Mouse (Mus musculus): ENCODE data around the gene Ncam2.

Gene Ncam2

DNA sequence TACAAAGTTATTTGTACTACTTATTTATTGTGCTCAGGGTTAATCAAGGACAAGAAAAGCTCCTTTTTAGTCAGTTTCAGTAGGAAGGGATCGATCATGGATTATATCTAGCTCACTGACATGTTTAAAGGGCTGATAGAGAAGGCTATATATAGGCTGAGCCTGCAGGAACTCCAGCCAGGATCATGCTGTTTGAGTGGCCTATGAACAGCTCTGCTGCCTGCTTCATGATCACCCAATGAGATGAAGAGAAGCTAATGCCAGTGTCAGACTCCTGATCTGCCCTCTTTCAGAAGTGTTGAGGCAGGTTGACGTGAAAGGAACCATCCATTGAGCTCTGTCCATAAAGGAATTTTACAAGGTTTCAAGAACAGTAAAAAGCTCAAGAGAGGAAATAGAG, 103.3 kb downstream of the Ncam2 start:
- peak in 1 of 2 experiments; percentile 16 for DNase-seq

DNA sequence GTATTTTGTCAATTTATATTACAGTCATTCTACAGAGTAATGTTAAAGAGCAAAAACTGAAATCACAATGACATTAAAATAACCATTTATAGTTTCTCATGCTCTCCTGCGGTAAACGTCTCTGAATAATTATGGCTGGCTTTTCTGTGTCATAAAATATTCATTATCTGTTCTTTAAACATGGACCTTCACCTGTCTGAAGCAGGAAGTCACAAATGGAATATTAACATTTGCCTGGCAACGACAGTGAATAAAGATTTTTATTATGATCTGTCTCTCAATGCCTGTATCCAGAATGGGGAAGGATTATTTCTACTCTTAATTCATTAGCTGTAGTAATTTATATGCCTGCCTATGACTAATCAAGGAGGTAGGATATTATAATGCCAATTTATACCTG, 108.7 kb downstream of the Ncam2 start:
- no peak for DNase-seq

DNA sequence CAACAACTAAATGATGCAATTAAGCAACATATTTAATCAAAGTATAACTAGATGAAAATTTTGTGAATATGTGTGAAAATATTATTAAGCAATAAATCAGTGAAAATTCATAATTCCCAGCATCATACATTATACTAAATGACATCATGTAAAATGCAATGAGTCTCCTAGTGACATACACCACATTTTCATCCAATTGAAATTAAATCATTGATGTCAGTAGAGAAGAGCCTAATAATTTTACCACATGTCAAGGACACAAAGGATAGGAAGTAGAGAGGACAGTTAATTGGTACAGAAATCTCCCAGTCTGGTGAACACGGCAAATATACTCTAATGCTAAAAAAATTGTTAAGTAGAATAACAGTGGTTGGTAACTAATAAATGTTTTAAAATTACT, 118.5 kb downstream of the Ncam2 start:
- DNase-seq, result no peak

DNA sequence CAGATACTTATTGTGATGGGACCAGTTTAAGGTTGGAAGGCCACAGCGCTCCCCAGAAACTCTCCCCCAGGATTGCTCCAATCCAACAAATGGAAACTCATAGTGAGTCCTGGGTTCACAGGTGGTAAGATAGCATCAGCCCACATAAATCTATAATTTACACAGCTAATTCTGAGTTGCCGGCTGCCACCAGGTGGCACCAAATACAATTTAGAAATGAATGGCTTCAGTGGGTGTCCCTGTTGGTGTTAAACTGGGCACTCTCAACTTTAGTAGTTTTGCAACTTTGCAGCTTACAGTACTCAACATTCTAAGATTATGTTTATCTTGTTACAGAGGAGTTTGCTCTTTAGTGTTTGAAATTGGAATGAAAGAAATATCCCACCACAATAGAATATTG, 130.0 kb downstream of the Ncam2 start:
- DNase-seq, result peak; percentile 48 to 66

DNA sequence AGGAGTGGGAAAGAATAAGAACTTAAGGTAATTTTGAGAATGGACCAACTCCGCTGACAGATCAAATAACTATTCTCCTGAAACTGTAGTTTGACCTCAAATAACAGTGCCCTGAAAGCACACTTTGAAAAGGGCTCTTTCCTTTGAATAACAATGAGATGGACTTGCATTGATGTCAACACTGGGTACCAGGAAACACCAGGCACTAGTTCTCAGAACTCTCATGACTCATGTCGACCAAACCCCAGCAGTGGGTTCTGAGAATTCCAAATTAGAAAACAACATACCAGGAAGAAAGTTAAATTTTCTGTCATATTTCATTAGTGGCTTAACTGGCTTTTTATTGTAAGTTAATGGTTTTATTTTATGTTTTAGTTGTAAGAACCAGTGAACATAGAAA, 165.4 kb downstream of the Ncam2 start:
- DNase-seq, result no peak

DNA sequence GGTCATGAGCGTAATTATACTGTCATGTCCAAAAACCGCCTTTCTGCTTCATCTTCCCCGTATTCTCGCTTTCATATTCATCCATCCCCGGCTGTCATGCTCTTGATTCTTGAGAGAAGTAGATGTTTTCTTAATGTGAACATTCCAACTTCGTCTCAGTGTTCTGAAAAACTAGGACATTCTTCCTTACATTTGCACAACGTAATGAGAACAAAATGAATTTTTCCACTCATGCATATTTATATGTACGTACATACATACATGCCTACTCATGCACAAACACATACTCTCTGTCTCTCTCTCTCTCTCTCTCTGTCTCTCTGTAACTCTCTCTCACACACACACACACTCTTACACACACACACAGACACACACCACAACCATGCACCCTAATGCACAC, 173.7 kb downstream of the Ncam2 start:
- DNase-seq, result no peak

DNA sequence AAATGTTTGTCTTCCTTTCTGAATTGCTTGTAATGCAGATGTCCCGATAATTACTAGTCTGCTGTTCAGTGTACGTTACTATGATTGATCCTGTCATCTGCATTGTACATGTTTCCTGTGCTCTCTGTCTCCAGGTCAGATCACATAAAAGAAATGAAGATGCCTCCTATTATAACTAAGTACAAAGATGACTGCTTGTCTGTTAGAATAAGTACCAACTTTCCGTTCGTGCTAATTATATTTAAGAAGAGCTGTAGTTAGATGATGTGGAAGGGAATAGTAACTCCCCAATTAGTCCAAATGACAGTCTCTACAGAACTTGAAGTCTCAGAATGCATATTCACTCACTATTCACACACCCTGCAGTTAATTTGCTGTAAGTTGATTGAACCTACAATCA, 179.9 kb downstream of the Ncam2 start:
- DNase-seq, result no peak

DNA sequence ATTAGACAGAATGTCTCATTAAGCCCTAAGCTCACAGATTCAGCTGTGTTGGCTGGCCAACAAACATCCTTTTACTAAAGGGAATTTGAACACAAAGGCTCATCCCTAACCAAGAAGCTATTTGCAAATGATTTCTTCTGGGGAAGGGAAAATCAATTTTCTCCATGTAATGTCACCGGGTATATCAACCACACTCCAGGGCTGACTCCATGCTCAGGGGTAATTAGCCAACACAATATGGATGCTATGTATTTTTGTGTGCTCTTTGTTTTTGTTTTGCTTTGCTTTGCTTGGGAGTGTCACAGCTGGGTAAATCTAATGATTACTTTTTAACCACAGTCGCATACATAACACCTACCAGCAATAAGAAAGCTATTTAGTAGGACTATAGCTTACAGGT, 188.1 kb downstream of the Ncam2 start:
- DNase-seq, result no peak

DNA sequence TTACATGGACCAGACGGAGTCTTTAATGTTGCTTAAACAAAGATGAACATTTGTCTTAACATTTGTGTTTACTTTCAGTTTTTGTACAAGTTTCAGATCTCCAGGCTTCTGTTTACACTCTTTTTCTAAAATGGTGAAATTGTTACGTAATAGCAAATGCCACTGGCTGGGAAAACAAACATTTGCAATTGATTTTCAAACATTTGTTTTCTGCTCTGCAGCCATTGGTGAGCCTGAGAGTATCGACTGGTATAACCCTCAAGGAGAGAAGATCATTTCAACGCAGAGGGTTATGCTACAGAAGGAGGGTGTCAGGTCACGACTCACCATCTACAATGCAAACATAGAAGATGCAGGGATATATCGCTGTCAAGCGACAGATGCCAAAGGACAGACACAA, 234.1 kb downstream of the Ncam2 start:
- no peak for DNase-seq

DNA sequence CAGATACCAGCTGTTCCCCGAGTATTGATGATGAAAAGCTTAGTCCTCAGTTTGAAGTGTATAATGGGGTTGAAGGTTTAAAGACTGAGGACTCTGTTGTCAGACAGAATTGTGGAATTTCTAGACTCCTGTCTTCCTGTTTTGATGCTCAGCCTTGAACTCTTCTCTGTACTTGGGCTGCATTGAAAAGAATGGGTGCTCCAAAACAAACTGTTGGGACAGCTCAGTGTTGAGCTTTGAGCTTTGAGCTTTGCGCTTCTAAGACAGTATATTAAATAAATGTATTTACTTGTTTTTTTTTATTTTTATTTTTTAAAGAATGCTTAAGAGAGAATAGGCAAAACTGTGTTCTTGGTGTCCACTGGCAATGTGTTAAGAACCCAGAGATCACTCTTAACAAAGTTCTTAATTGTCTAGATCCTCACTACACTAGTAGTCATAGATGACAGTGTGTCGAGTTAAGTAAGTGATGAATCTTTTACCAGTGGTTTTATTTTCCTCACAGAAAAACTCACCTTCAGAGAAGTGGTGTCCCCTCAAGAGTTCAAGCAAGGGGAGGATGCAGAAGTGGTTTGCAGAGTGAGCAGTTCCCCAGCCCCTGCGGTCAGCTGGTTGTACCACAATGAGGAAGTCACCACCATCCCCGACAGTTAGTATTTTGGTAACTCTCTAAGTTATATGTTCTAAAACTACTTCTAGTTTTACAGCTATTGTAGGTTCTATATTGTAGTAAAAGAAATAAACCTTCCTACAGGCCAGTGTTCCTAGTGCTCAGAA, 236.8 kb downstream of the Ncam2 start:
- DNase-seq, result no peak

DNA sequence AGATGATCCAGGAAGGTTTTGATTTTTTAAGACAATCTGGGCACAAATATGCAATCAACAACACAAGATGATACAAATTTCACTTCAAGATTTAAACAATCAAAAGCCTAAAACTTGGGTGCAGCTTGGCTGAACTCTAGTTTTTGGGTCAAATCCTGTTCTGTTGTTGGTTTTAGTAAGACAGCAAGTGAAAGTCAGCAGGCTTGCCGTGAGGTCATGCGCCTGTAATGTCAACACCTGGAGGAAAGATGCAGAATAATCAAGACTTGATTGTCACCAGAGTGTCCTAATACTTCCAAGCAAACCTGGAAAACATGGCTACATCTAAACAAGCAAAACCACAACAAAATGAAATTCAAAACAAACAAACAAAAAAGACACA, 237.4 kb downstream of the Ncam2 start:
- no peak for DNase-seq

DNA sequence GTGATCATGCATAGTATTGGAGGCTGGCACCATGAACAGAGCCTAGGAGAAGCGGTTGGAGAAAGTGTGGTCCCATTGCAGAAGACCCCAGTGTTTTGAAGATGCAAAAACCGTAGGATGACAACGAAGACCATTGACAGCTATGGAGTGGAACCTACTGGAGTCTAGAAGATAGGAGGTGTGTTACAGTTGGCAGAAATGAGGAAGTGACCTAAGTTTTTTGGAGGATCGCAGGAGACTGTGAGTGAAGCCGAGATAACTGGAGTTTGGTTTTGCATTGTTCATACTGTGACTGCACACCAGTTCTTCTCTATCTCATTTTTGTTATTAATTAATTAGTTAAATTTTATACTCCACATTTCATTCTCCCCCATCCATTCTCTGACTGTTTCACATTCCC, 250.4 kb downstream of the Ncam2 start:
- no peak for DNase-seq

DNA sequence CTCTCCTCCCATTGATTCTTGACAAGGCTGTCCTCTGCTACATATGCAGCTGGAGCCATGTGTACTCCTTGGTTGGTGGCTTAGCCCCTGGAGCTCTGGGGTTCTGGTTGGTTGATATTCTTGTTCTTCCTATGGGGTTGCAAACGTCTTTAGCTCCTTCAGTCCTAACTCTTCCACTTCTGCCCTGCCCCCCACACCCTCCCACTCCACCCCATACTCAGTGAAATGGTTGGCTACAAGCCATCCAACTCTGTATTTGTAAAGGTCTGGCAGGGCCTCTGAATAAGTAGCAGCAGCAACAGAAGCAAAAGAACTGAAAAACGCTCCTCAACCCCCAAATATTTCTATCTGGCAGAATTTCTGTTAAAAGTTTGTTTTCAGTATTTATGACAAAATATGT, 252.5 kb downstream of the Ncam2 start:
- no peak for DNase-seq

DNA sequence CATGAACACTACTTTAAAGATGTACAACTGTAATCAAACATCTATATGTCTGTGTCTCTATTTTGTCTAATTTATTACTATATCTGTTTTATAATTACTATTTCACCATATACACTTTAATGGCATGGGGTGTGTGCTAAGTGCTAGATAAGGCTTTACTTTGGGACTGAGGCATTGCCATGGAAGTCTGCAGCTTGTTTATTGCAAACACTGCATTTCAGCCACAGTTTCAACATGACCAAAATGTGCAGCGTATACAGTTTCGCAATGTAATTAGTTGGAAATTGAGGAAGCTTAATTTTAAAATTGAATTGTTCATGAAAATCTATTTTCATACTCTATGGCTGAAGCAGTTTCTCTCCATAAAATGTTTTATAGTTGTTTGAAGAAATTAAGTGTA, 254.0 kb downstream of the Ncam2 start:
- DNase-seq, result no peak

DNA sequence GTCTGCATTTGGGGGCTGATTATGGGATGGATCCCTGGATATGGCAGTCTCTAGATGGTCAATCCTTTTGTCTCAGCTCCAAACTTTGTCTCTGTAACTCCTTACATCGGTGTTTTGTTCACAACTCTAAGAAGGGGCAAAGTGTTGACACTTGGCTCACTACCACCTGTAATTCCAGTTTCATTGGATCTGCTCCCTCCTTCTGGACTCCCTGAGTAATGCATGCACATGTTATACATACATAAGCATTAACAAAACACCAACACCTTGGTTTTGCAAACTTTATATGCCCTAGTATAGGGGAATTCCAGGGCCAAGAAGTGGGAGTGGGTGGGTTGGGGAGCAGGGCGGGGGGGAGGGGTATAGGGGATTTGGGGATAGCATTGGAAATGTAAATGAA, 262.2 kb downstream of the Ncam2 start:
- peak in 1 of 2 experiments; percentile 14 for DNase-seq

DNA sequence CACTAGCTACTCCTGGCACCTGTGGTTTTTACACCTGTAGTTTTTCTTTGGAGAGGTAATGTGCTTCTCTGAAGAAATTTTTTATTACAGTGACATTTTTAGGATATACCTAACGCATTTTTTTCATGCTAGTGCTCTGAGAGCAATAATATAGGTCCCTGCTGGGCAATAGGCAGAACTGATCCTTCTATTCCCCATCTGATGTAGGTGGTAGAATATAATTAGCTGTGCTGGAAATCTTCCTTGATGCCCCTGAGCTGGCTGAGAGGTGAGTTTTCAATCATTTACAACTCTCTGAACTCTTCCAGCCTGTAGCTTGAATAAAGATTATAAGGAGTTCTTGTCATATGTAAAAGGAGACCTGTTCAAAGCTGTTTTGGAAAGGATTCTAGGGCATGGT, 272.4 kb downstream of the Ncam2 start:
- no peak for DNase-seq

DNA sequence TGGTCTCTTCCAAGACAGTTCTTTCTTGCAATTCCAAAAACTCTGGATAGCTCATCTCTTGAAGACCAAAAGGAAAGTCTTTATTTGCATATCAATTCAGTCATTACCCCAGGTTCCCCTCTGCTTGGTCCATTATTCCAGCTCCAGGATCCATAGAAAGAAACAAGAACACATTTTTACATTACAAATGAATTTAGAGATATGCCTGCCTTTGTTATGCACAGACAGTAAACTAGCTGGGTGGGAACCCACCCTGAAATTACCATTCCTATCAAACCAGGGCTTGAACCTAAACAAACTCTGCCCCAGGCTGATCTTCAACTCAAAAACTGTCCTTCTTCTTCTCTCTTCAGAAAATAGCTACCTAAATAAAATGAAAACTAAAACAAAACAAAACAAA, 280.6 kb downstream of the Ncam2 start:
- DNase-seq, result no peak

DNA sequence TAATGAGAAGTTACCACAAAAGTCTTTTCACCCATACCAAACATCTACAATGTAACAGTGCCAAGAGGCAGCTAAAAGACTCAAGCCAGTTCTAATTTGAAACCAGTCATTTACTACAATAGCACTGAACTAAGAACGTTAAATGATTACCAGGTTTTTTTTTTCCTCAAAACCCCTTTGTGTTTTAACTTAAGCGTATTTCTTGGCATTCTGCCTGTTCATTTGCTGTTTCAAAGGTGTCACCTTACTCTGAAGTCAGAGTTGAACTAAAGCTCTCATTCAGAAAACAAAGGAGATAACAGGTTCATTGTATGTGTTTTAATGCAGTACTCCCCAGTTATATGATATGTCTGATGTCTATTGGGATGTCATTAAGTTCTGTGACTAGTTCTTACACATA, 295.6 kb downstream of the Ncam2 start:
- no peak for DNase-seq

DNA sequence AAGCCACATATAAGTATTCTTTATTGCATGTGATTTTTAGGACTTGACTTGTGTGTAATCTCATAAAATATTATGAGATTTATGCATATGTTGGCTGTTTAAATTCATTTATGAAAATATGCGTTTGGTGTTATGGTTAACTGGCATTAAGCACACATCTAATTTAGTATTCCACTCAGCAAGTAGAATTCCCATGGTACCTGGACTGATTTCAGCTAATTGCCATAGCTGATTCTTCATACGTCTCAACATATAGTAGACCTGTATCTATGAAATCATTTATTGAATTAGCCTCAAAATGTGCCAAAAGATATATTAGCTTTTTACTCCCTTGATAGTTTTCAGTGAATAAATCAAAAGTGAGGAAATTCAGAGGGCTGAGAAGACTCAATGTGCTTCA, 302.1 kb downstream of the Ncam2 start:
- DNase-seq, result no peak

DNA sequence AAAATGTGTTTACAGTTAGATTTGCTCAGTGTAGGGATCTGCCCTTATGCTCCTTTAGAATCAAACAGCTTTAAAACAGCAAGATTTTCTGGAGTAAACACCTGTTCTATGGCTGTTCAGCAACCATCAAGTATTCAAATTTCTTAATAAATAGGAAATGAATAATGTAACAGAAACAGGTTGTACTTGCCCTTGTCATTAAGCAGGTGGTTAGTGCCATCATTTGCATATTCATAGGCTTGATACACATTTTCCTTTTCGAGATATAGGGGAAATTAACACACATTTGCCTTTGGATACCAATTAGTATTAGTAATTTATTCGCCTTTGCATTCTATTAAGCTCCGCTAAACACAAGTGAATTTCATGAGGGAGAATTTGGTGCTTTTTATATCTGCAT, 335.7 kb downstream of the Ncam2 start:
- DNase-seq, result no peak

DNA sequence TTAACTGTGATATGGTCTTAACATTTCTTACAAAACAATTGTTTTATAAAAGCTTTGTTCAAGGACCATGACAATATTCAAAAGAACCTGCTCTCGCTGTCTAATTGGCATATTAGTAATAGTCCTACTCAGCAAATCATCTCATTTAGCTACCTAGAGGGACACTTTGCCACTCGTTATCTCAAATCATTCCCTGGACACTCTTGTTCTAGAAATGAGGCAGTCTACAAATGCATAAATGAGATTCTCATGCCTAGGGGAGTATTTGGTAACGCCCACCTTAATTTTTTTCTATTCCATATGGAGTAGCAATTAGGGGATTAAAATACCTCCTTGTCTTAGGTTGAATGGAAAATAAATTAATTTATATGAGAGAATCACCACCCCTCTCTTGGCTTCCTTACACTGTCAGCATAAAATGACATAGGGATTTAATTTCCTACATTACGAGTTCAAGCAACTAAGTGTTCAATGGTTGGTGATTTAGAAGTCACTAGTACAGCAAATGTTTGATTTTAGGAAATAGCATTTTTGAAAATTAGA, 387.1 kb downstream of the Ncam2 start:
- DNase-seq, result no peak

DNA sequence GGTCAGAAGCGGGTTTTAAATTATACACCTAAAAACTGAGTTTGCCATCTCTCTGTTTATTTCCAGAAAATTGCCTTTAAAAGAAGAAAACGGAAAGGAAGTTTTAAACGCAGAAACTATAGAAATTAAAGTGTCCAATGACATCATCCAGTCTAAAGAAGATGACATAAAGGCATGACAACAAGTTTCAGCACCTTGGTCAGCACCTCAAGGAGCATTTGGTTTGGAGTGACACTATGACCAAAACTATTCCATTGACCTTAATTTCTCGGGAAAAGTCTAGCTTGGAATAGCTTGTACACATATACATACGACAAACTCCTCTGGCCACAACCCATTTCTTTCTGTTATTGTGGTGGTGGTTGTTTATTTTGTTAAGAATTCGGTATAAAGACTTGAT, 422.8 kb downstream of the Ncam2 start:
- DNase-seq, result no peak

DNA sequence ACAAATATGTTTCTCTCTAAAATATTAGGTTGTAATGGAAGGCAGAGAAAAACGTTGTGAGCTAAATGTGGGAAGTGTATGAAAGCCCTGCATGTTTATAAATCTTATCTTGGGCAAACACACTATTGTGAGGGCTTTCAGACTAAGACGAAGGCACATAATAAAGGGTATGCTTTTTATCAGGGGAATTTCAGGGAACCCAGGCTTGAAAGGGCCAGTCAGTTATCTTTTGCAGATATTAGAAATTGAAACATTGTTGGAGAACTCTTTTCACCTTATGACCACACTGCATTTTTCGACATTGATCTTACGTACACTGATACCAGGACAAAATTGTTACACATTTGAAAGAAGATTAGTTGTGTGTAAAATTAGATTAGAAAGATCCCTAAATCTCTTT, 423.3 kb downstream of the Ncam2 start:
- DNase-seq, result no peak

DNA sequence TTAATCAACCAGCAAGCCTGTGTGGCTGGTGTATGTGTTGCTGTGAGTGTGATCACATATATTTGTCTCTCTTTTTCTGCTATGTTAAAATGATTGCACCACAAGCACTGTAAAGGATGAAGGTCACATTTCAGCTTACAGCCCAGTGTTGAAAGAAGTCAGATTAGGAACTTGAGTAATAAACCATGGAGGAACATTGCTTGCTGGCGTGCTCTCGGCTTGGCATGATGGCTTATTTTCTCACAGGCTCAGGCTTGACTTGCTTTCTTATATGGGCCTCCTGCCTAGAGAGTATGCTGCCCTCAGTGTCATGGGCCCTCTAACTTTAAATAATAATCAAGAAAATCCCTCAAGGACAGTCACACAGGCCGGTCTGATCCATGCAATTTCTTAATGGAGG, 449.8 kb downstream of the Ncam2 start:
- DNase-seq, result no peak

DNA sequence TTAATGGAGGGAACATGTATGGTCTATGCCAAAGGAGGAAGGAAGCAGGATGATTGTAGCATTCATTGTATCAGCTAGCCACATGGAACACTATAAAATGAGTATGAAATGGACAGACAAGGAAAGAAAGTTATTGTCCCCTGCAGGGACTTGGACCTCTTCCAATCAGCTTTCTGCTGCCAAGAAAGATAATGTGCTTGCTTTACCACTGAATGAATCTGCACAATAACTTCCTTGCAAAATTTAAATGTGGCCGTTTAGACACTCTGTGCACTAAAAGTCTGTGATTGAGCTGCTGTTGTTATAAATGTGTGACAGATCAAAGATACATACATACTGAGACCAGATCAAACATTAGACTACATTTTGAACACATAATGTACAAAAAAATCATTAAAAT, 451.1 kb downstream of the Ncam2 start:
- DNase-seq, result peak in 1 of 2 experiments; percentile 12
